Mouse (Mus musculus): Measurements from ENCODE around the gene Pcx.

Pcx gene

GRCm38 (mm10) chr19:4509986-4510963, at the start of gene Pcx:
Gene Pcx (plus strand): TSS chr19:4510472.
- CTCF ChIA-PET, result interaction anchor here (0.6 kb wide), 1 partner anchor 251 kb away, joined by 9 read pairs; no protein-coding TSS in a partner anchor

- CTCF ChIA-PET, result no interaction called here
Measured at GRCm38 (mm10) chr19:4461981-4462380, 48.3 kb upstream of the Pcx start.

- CTCF ChIA-PET, result no interaction called here
Measured at GRCm38 (mm10) chr19:4464666-4465065, 45.6 kb upstream of the Pcx start.

- CTCF ChIA-PET, result no interaction called here
Measured at GRCm38 (mm10) chr19:4468363-4468762, 41.9 kb upstream of the Pcx start.

- CTCF ChIA-PET, result no interaction called here
Measured at GRCm38 (mm10) chr19:4473549-4473948, 36.7 kb upstream of the Pcx start.

GRCm38 (mm10) chr19:4474739-4475138, 35.5 kb upstream of the Pcx start:
- CTCF ChIA-PET, result no interaction called here

- CTCF ChIA-PET, result interaction anchor here (0.6 kb wide), 2 partner anchors 10 to 80 kb away, joined by 4 to 5 read pairs; no protein-coding TSS in a partner anchor
Measured at GRCm38 (mm10) chr19:4475224-4475925, 34.9 kb upstream of the Pcx start.

- CTCF ChIA-PET, result no interaction called here
Measured at GRCm38 (mm10) chr19:4476601-4477257, 33.5 kb upstream of the Pcx start.

GRCm38 (mm10) chr19:4477345-4478189, 32.7 kb upstream of the Pcx start, which contains the start of gene Syt12:
Gene Syt12 (minus strand): TSS chr19:4477447.
- CTCF ChIA-PET, result no interaction called here

- CTCF ChIA-PET, result no interaction called here
Measured at GRCm38 (mm10) chr19:4478190-4478516, 32.1 kb upstream of the Pcx start.

- CTCF ChIA-PET, result no interaction called here
Measured at GRCm38 (mm10) chr19:4480041-4480440, 30.2 kb upstream of the Pcx start.

- CTCF ChIA-PET, result no interaction called here
Measured at GRCm38 (mm10) chr19:4481326-4481725, 28.9 kb upstream of the Pcx start.

GRCm38 (mm10) chr19:4482111-4482859, 28.0 kb upstream of the Pcx start:
- CTCF ChIA-PET, result no interaction called here

GRCm38 (mm10) chr19:4485006-4485405, 25.3 kb upstream of the Pcx start:
- CTCF ChIA-PET, result no interaction called here

- CTCF ChIA-PET, result no interaction called here
Measured at GRCm38 (mm10) chr19:4487877-4488276, 22.4 kb upstream of the Pcx start.

GRCm38 (mm10) chr19:4491080-4491695, 19.1 kb upstream of the Pcx start:
- CTCF ChIA-PET, result interaction anchor here (0.7 kb wide), 1 partner anchor 42 kb away, joined by 3 read pairs; no protein-coding TSS in a partner anchor

- CTCF ChIA-PET, result interaction anchor here (0.7 kb wide), 1 partner anchor 164 kb away, joined by 3 read pairs; no protein-coding TSS in a partner anchor
Measured at GRCm38 (mm10) chr19:4492526-4493296, 17.6 kb upstream of the Pcx start.

- CTCF ChIA-PET, result no interaction called here
Measured at GRCm38 (mm10) chr19:4494707-4495106, 15.6 kb upstream of the Pcx start.

GRCm38 (mm10) chr19:4495814-4496213, 14.5 kb upstream of the Pcx start:
- CTCF ChIA-PET, result no interaction called here

Measured in spleen, embryonic (tissue).